Mouse (Mus musculus) hindbrain, postnatal 0 days (tissue): Measurements from ENCODE around the gene Dnaja2. TPM values are rescaled to one million over a fixed set of nuclear protein-coding genes. Genes with fewer than 3 reads are reported as not detected.

Experiments
- ATAC-seq: fragments of 200-750 bp; cut with Nextera tagmentation; 2 replicates; pipeline ENCODE4 v1.8.0; 2017; ENCODE audit warnings: mild to moderate bottlenecking, moderate TSS enrichment, moderate library complexity
- DNase-seq: peaks from one replicate; pipeline ENCODE4 v3.0.0-alpha.2; 2015; ENCODE audit warnings: low spot score
- H3K27ac ChIP-seq: fragments of 300-500 bp; sonication (generic); 2 replicates; pipeline ENCODE4 v1.5.1; 2014; ENCODE audit warnings: mild to moderate bottlenecking
- H3K27me3 ChIP-seq: fragments of 300-500 bp; sonication (generic); 2 replicates; pipeline ENCODE4 v1.6.1; 2014; ENCODE audit warnings: low read length, mixed read lengths; ENCODE audit not compliant: insufficient read depth
- H3K36me3 ChIP-seq: fragments of 300-500 bp; sonication (generic); 2 replicates; pipeline ENCODE4 v1.6.1; 2014; ENCODE audit warnings: low read length, mixed read lengths; ENCODE audit not compliant: insufficient read depth
- H3K4me1 ChIP-seq: fragments of 300-500 bp; sonication (generic); 2 replicates; pipeline ENCODE4 v1.6.1; 2014; ENCODE audit warnings: antibody characterized with exemption, low read length, mixed read lengths; ENCODE audit not compliant: insufficient read depth
- H3K4me2 ChIP-seq: fragments of 300-500 bp; sonication (generic); 2 replicates; pipeline ENCODE4 v1.6.1; 2014; ENCODE audit warnings: low read depth, mild to moderate bottlenecking, low read length, moderate library complexity, mixed read lengths
- H3K4me3 ChIP-seq: fragments of 300-500 bp; sonication (generic); 2 replicates; pipeline ENCODE4 v1.5.1; 2014; ENCODE audit warnings: low read length
- H3K9ac ChIP-seq: fragments of 300-500 bp; sonication (generic); replicated peaks from 2 replicates; pipeline ENCODE4 v1.6.1; 2014; ENCODE audit warnings: mild to moderate bottlenecking, low read length, moderate library complexity, mixed read lengths
- H3K9me3 ChIP-seq: fragments of 300-500 bp; sonication (generic); 2 replicates; pipeline ENCODE4 v1.6.1; 2016; ENCODE audit warnings: low read length, mixed read lengths
- CTCF ChIP-seq: IDR thresholded peaks from 2 replicates; pipeline ENCODE4 v1.5.1; 2016; ENCODE audit warnings: antibody characterized with exemption, control low read depth, low read depth
- WGBS: fragments of 180-500 bp; shearing (Covaris S2); extraction: QIAGEN DNeasy Blood & Tissue Kit; methylation state at CpG from one replicate; pipeline ENCODE4 v1.1.7; 2014; 5-methylcytosine and 5-hydroxymethylcytosine counted together
- polyA plus RNA-seq: library from polyadenylated mRNA; unstranded; fragments of >200 nt; fragmentation: Nextera tagmentation; extraction: Ambion mirVana; gene quantifications from 2 replicates; pipeline ENCODE4 v1.2.1, GENCODE M21; 2015
- total RNA-seq: library from RNA; depleted of rRNA; stranded (reverse); fragments of >200 nt; gene quantifications from 2 replicates; pipeline ENCODE4 v1.2.3, GENCODE M21; 2014

Dnaja2 gene
- total and polyA plus RNA-seq, 2 experiments from 2014 or later = 43.9 to 156 TPM

GRCm38 (mm10) chr8:85496778-85497177, 58.4 kb downstream of the Dnaja2 start:
- ATAC-seq (no peak), DNase-seq (no peak)
- Histone ChIP-seq H3K27ac (no peak overlapping the region), H3K36me3 (peaks cover 4% of the 10 kb centered on the region; the same call in 1 of the 2 replicates), H3K4me1 (peaks cover 14% of the 10 kb centered on the region), H3K4me2 (no peak overlapping the region), H3K9ac (no peak overlapping the region), H3K4me3 (no peak overlapping the region), H3K27me3 (no peaks in the 10 kb centered on the region), H3K9me3 (no peaks in the 10 kb centered on the region)
- WGBS = 82% methylated on average over 4 of the region's 4 CpGs
- TF ChIP-seq CTCF = no peak

GRCm38 (mm10) chr8:85496125-85496524, 59.0 kb downstream of the Dnaja2 start:
- Histone ChIP-seq H3K4me1 (peaks cover 9% of the 10 kb centered on the region; the same call in 1 of the 2 replicates), H3K9ac (no peak overlapping the region), H3K36me3 (peaks cover 4% of the 10 kb centered on the region; the same call in 1 of the 2 replicates), H3K4me2 (no peak overlapping the region), H3K27ac (no peak overlapping the region), H3K27me3 (no peaks in the 10 kb centered on the region), H3K4me3 (no peak overlapping the region), H3K9me3 (no peaks in the 10 kb centered on the region)
- no peak for TF ChIP-seq CTCF
- DNase-seq (no peak), ATAC-seq (no peak)
- WGBS = 83% methylated on average over 5 of the region's 5 CpGs

GRCm38 (mm10) chr8:85492940-85493931, 61.9 kb downstream of the Dnaja2 start:
- peak; percentile 59 for ATAC-seq
- H3K4me3 ChIP-seq = peak overlapping the region; percentile 90
- no peaks in the 10 kb centered on the region for H3K9me3 ChIP-seq
- peak overlapping the region; percentile 91 for H3K4me2 ChIP-seq
- TF ChIP-seq CTCF = no peak; the same call in 1 of the 2 replicates
- 6% methylated on average over 43 of the region's 49 CpGs for WGBS
- no peaks in the 10 kb centered on the region for H3K27me3 ChIP-seq
- H3K36me3 ChIP-seq = peaks cover 4% of the 10 kb centered on the region; the same call in 1 of the 2 replicates
- H3K27ac ChIP-seq = peak overlapping the region; percentile 91
- DNase-seq = peak; percentile 75
- H3K4me1 ChIP-seq = peaks cover 6% of the 10 kb centered on the region; the same call in 1 of the 2 replicates
- peak overlapping the region; percentile 85 for H3K9ac ChIP-seq

GRCm38 (mm10) chr8:85492125-85492875, 62.8 kb downstream of the Dnaja2 start, which contains the start of gene Gpt2:
Gpt2 (plus strand) TSS chr8:85492576.
- peak within 1 kb of the TSS; percentile 91 for H3K27ac ChIP-seq
- peak within 1 kb of the TSS; percentile 85 for H3K9ac ChIP-seq
- H3K4me2 ChIP-seq = peak within 1 kb of the TSS; percentile 91
- ATAC-seq (peak; percentile 98), DNase-seq (peak; percentile 96)
- TF ChIP-seq CTCF = peak; percentile 32
- no peaks in the 10 kb centered on the region for H3K9me3 ChIP-seq
- H3K4me3 ChIP-seq = peak within 1 kb of the TSS; percentile 90
- H3K4me1 ChIP-seq = peaks cover 6% of the 10 kb centered on the region; the same call in 1 of the 2 replicates
- no peaks in the 10 kb centered on the region for H3K27me3 ChIP-seq
- WGBS = under 1% methylated on average over 41 of the region's 41 CpGs
- peaks cover 4% of the 10 kb centered on the region; the same call in 1 of the 2 replicates for H3K36me3 ChIP-seq

GRCm38 (mm10) chr8:85489546-85489945, 65.6 kb downstream of the Dnaja2 start:
- no peak for DNase-seq
- no peaks in the 10 kb centered on the region for H3K9me3 ChIP-seq
- H3K27me3 ChIP-seq = no peaks in the 10 kb centered on the region
- no peak for ATAC-seq
- H3K27ac ChIP-seq = no peak overlapping the region
- WGBS = 97% methylated on average over 8 of the region's 8 CpGs
- no peak for TF ChIP-seq CTCF
- H3K4me1 ChIP-seq = peaks cover 6% of the 10 kb centered on the region; the same call in 1 of the 2 replicates
- H3K4me2 ChIP-seq = no peak overlapping the region
- H3K9ac ChIP-seq = no peak overlapping the region
- H3K36me3 ChIP-seq = no peaks in the 10 kb centered on the region
- no peak overlapping the region for H3K4me3 ChIP-seq

- Histone ChIP-seq H3K4me1 (peaks cover 1% of the 10 kb centered on the region; the same call in 1 of the 2 replicates), H3K9me3 (no peaks in the 10 kb centered on the region), H3K9ac (no peak overlapping the region), H3K4me2 (no peak overlapping the region), H3K27me3 (no peaks in the 10 kb centered on the region), H3K27ac (no peak overlapping the region), H3K36me3 (no peaks in the 10 kb centered on the region), H3K4me3 (no peak overlapping the region)
- ATAC-seq (no peak), DNase-seq (no peak)
- no peak for TF ChIP-seq CTCF
These were observed 66.5 kb downstream of the Dnaja2 start for GRCm38 (mm10) chr8:85488631-85489030.
